Mouse (Mus musculus) right cerebral cortex, postnatal 36 days (tissue): Measurements from ENCODE around the gene Hpcal4.
"Not testable (repeated sequence)": the region's sequence is repeated elsewhere in the genome, so short reads cannot be mapped to it uniquely, and the experiment has no call there.

ENCODE experiments used
- DNase-seq, 2 experiments: peaks; one replicate each; pipeline ENCODE4 v3.0.0; 2022; ENCODE audit warnings: low spot score in 2 of 2, mixed read lengths in 1 of 2

The Hpcal4 gene

DNA sequence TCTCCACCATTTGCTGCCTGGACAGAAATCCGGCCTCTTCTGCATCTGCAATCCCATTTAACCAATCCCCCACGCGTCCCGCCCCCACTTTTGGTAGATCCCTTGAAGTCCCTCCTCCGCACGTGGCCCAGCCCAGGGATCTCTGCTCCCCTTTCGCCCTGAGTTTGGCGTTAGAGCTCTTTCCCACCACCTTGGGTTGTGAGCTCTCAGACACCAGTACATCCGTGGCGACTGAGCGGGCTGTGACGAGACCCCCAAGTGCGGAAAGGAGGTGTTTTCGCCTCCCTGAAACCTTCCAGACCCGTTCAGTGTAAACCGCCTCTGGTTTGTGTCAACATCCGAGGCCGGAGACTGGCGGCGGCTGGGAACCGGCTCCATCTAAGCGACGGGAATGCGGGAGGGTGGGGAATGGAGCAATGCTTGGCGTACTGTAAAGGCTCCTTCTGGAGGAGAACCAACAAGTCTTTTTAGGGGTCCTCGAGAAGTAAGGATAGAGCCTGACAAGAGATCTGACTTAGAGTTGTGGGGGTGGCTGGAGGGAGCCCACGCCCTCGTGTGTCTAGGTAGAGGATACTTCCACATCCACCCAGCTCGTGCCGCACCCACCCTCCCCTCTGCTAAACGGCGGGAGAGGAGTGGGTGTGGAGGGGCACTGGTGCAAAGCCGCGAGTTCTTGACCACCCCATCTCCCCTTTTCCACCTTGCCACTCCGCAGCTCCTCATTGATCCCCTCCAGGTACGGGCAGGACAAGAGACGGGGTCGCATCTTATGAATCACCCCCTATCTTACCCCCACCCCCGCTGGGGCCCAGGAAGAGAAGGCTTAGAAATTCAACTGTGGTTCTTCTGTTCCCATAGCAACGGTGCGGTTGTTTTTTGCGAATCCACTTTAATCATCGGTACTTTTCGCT is at the start of gene Hpcal4:
TSS of gene Hpcal4 (plus strand) at position 900 of the 911 bp plus-strand sequence.
- peak in 1 of 2 experiments; percentile 63 for DNase-seq

DNA sequence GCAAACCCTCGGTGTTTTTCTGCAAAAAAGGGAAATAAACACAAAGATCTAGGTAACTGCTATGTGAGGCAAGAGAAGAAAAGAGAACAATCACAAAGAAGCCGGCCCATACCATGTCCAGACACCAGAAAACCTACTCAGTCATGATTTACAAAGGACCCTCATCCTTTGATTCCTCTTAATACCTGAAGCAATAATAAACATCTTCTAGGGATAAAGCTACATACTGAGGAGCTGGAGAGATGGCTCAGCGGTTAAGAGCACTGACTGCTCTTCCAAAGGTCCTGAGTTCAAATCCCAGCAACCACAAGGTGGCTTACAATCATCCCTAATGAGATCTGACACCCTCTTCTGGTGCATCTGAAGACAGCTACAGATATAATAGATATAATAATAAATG is 45.5 kb upstream of the Hpcal4 start:
- DNase-seq, result no peak

- peak; percentile 47 to 55 for DNase-seq
These were observed 43.4 kb upstream of the Hpcal4 start, which contains the start of gene Ppie for GRCm38 (mm10) chr4:123139513-123140154. Gene Ppie, minus strand, starts transcription at chr4:123139951.

DNA sequence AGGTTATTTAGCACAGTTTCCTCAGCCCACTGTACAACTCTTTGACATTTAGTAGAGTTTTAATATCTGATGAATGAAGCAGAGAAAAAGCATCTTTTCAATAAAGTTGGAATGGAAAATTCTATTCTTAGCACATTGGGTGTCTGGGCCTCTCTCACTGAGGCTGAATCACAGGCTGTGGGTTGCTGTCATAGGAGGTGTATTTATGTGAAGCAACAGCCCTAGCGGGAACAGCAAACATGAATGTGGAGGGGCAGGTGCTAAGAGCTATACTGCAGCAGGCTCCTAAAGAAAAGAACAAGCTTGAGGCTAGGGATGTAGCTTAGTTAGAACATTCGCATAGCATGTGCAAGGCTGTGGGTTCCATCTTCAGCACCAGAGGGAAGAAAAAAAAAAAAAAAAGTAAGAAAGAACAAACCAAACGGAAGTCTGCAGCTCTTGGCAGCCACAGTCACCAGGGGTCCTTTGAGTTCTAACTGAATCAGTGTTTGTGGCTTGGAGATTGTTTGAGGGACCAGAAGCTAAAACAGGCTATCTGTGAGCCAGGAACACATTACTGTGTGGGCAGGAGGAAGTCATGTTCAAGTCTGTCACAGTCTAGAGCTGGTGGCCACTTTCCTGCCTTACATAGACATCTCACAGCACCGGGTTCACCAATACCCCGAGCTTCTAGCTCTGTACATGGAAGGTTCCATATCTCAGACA is 35.4 kb upstream of the Hpcal4 start:
- DNase-seq, result peak; percentile 65 to 75

DNA sequence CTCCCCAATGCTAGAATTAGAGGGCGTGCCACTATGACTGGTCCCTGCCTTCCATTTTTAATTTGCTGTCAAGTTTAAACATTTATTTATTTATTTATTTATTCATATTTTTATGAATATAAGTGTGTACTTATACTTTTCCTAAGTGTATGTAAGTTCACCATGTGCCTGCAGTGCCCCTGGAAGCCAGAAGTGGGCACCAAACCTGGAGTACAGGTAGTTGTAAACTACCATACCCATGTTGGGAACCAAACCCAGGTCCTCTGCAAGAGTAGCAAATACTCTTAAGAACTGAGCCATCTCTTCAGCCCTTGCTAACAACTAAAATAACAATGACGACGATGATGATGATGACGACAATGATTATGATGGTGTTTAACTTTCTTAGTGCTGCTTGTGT is 31.0 kb upstream of the Hpcal4 start:
- DNase-seq, result no peak

- DNase-seq, result peak; percentile 80 to 87
These were observed 30.1 kb upstream of the Hpcal4 start for GRCm38 (mm10) chr4:123152976-123153375.

GRCm38 (mm10) chr4:123155004-123155403 is 28.0 kb upstream of the Hpcal4 start:
- no peak for DNase-seq

DNA sequence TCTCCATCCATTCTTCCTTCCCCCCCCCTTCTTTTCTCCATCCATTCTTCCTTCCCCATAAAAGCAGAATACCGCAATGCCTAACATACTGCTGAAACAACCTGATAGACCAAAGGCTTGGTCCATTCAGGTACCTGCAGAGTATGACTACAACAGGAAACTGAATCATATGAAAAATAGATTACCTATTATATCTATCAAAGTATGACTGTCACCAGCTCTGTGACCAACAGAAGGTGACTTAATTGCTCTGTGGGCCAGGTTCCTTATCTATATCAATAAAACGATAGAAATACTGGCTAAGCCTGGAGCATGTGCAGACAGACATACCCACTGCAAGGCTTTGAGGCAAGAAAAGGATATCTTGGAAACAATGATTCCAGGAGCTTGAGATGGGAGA is 27.6 kb upstream of the Hpcal4 start:
- no peak for DNase-seq

DNA sequence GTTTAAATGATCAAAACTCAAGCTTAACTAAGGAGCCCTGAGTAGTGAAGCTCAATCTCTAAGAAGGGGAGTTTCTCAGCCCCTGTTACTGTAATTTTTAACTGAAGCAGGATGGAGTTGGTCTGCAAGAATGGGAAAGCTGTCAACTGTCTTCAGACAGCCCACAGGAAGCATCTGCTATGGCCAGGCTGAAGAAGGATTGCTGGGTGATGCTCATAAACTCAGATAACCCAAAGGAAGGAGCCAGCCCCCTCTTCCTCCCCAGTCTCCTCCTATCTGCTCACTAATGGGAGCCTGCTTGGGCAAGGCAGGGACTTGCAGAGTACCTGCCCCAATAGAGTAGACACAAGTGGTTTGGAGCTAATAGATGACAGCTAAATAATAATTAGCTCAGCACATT is 27.2 kb upstream of the Hpcal4 start:
- DNase-seq, result no peak

GRCm38 (mm10) chr4:123160571-123160970 is 22.5 kb upstream of the Hpcal4 start:
- DNase-seq, result no peak

DNA sequence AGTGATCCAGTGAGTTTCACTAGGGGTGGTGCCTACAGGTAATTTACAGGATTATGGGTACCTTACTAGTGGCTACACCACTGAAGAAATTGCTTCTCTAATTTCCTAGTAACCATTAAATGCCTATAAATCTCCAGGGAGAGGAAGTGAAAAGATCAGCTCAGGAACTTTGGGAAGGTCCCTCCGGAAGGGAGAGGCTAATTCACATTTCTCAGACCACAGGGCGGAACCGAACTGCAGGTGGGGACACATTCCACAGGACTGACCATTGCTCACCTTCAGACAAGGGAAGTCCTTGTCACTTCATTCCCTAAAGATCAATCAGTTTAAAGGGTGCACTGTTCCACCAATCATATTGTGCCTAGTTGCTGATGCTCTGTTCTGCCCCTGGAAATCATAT is 21.8 kb upstream of the Hpcal4 start:
- not testable (repeated sequence) for DNase-seq

DNA sequence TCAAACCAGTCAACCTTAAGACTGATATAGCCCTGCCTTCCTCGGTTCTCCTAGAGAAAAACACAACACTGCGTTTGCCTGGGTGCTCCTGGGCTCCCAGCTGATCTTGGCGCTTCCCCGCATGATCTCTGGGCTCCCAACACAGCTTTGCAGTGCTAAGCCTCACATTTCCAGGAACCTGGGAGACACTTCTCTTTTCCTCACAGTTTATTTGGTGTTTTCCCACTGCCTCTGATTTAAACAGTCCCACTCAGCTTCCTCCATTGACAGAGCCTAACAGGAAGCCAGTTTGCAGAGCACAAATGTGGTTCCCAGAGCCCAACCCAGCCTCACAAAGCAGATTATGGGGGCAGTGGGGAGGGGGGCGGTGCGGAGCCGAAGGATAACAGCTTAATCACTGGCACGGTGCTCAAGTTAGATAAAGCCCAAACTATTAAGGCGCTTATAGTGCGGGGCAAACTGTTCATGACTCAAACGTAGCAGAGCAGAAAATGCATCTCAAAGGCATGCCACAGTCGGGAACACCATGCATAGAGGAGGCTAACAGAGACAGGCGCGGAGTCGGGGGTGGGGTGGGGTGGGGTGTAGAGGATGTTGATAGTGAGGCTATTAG is 20.6 kb upstream of the Hpcal4 start:
- no peak for DNase-seq

GRCm38 (mm10) chr4:123164157-123164556 is 18.9 kb upstream of the Hpcal4 start:
- peak; percentile 58 to 73 for DNase-seq

DNA sequence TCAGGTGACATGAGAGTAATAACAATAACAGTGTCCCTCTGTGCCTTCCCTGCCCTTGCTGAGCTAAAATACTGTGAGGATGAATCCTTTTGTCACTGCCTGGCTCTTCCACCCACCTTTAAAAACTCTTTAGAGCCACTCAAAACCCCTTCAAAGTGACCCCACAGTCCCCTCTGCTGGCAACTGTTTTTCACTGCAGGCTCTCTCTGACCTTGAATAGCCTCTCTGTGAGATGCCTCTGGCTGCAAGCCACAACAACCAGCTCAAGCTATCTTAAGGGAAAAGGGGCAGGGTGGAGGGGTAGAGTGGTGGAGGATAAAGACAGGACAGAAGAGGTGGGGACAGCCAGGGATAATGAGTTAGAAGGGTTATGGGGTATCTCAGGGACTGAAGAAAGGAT is 11.2 kb upstream of the Hpcal4 start:
- DNase-seq, result no peak

DNA sequence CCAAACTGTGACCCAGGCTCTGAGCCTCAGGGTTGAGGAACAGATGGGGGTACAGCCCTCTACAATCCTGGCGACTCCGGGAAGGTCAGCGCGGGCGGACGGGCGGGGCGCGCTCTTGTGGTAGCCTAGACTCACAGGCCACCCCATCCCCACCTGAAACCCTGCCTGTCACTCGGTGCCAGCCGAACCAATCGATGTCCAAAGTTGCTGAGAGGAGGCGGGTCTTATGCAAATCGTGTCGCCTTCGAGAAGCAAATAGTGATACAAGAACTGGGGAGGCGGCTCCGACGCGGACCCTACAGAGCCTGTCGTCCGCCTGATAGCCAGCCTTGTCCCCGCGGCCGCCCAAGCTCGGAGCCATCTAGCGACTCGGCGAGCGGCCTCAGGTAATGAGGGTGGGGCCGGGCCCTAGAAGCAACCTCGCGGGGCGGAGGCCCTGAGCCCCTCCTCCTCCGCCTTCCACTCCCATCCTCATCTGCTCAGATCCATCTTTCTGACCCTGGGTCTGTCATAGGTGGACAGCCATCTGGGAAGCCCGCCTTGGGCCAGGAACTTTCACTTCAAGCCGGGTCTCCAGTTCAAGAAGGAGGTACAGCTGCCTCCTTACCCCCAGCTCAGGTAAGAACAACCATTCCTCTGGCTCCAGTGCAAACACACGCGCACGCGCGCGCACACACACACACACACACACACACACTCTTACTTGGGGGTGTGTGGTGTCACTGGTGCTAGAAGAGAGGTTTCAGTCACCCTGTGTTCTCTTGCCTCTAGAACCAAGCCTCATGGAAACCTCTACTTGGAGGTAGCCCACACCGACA is 421 bp downstream of the Hpcal4 start:
- DNase-seq, result peak; percentile 92 to 93

DNA sequence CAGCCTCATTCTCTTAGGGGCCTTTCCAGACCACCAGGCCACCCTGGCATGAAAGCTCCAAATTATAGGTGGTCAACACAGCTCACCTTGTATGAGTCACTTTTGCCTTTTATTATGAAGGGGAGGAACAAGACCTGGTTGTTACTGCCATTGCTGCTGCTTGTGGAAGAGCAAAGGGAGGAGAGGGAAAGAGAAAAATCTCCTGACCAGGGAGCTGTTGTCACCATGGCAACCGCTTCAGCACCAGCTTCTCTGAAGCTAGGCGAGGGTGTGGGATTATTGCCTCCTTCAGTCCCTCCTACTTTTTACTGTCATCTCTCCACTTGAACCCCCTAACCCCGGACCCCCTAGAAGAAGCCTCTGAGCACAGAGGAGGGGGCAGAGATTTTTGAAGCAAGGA is 1.8 kb downstream of the Hpcal4 start:
- no peak for DNase-seq

DNA sequence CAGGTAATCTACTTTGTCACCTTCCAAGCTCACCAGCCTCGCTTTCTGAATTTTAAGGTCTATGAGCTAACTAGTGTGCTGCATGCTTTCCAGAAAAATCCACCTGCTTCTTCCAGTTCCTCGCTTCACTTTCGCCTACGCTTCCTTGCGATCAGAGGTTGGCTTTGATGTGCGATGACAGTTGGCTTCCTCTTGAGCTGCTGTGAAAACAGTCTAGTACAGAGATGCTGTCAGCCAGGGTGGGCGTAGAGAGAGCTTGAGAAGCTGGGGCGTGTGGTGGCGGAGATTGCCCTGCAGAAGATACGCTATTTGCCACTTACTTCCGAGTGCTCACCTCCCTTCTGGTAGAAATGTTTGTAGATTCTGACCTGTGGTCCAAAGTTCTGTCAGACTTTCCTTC is 9.3 kb downstream of the Hpcal4 start:
- peak; percentile 62 to 78 for DNase-seq

GRCm38 (mm10) chr4:123193791-123194190 is 10.8 kb downstream of the Hpcal4 start:
- DNase-seq, result no peak

GRCm38 (mm10) chr4:123196695-123197094 is 13.7 kb downstream of the Hpcal4 start:
- no peak for DNase-seq

- no peak for DNase-seq
These were observed 17.8 kb downstream of the Hpcal4 start for GRCm38 (mm10) chr4:123200771-123201185.
